Mouse (Mus musculus): Measurements from ENCODE around the gene Mamdc2. TPM values are rescaled to one million over a fixed set of nuclear protein-coding genes. Genes with fewer than 3 reads are reported as not detected.

Gene Mamdc2
- not detected for total RNA-seq (2023)

DNA sequence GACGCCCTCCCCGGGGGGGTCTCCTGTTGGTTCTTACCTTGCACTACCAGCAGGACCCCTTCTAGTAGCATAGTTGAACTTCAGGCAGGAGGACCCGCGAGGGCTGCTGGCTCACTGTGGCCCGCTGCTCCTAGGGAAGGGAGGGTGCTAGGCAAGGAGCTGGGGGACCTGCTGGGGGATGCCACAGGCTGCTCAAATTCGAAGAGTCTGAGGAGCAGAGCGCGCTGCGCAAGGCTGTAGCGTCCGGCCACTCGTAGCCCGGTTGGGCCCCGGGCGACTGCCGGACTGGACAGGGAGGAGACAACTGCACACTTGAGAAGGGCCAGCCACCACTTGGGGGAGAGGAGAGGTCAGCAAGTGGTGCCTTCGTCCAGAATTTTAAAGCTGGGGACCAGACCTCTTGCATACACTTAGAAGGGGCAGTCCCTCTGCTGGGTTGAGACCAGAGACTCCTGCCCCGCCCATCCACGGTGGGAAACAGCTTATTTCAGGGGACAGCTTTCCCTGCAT lies at the start of gene Mamdc2:
Mamdc2 (minus strand) TSS at position 455 of the 510 bp plus-strand sequence.

DNA sequence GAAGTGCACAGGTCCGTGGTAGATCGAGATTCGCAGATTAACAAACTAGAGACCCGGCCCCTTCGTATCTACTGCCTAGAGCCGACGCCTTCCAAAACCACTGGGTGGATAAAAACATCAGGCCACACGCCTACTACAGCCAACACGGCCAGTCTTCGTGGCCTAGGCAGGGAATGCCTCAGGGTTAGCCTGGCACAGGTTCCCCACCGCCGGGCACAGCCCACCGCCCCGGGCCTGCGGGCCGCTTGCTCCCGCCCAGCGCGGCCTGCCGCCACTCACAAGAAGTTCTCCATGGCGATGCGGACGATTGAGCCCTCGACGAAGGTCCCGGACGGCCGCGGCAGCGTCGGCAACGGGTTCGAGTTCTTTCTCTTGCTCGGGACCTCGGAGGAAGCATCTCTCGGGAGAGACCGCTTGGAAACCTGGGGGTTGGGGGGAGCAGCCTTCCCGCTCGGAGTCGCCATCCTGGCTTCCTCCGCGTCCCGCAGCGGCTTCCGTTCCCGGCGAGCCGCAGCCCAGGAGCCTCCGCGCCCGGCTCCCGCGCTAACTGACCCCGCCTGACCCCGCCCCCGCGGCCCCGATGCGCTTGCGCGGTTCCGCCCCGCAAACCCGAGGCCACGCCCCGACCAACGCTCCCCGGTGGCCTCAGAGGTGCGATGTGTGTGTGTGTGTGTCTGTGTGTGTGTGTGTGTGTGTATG lies 174.7 kb downstream of the Mamdc2 start, which contains the start of gene Smc5:
Smc5 (minus strand) TSS at position 543 of the 699 bp plus-strand sequence.

Other genes with a start within 250 kb of the Mamdc2 start
- gene Smc5, start 174.5 kb downstream of the Mamdc2 start, total RNA-seq (2023), result 72.3 TPM
- not detected for gene 1700028P14Rik, start 204.4 kb upstream of the Mamdc2 start, total RNA-seq (2023)
- gene Ptar1, start 239.0 kb upstream of the Mamdc2 start, total RNA-seq (2023), result 35.9 TPM